Mouse (Mus musculus) right cerebral cortex, adult 18-20 months (tissue): ENCODE data around the gene Ptbp1.
A peak's percentile ranks its signal among the peaks of the same experiment; 100 is the strongest.

Experiments
- DNase-seq: peaks from one replicate; pipeline ENCODE4 v3.0.0; 2022; ENCODE audit warnings: mixed read lengths

Gene Ptbp1

GRCm38 (mm10) chr10:79834769-79835398 is 19.3 kb upstream of the Ptbp1 start:
- peak; percentile 79 for DNase-seq

- DNase-seq: no peak
Measured at GRCm38 (mm10) chr10:79836918-79837317, 17.3 kb upstream of the Ptbp1 start.

GRCm38 (mm10) chr10:79838151-79838550 is 16.1 kb upstream of the Ptbp1 start:
- no peak for DNase-seq

- no peak for DNase-seq
Measured at GRCm38 (mm10) chr10:79840091-79840490, 14.1 kb upstream of the Ptbp1 start.

GRCm38 (mm10) chr10:79840644-79841551 is 13.3 kb upstream of the Ptbp1 start:
- DNase-seq: peak; percentile 85

- DNase-seq: no peak
Measured at GRCm38 (mm10) chr10:79842322-79842721, 11.9 kb upstream of the Ptbp1 start.

- DNase-seq: no peak
Measured at GRCm38 (mm10) chr10:79843476-79843875, 10.8 kb upstream of the Ptbp1 start.

GRCm38 (mm10) chr10:79846553-79846952 is 7.7 kb upstream of the Ptbp1 start:
- no peak for DNase-seq

- no peak for DNase-seq
Measured at GRCm38 (mm10) chr10:79849941-79850628, 4.1 kb upstream of the Ptbp1 start.

- DNase-seq: no peak
Measured at GRCm38 (mm10) chr10:79851653-79852052, 2.6 kb upstream of the Ptbp1 start.

GRCm38 (mm10) chr10:79852107-79852789 is 2.0 kb upstream of the Ptbp1 start:
- DNase-seq: no peak

- DNase-seq: no peak
Measured at GRCm38 (mm10) chr10:79852827-79853226, 1.4 kb upstream of the Ptbp1 start.

- peak; percentile 80 for DNase-seq
Measured at GRCm38 (mm10) chr10:79853392-79853791, 835 bp upstream of the Ptbp1 start.

- DNase-seq: no peak
Measured at GRCm38 (mm10) chr10:79854801-79855541, 744 bp downstream of the Ptbp1 start.

- no peak for DNase-seq
Measured at GRCm38 (mm10) chr10:79855558-79856184, 1.4 kb downstream of the Ptbp1 start.

- DNase-seq: no peak
Measured at GRCm38 (mm10) chr10:79856280-79856679, 2.1 kb downstream of the Ptbp1 start.

- no peak for DNase-seq
Measured at GRCm38 (mm10) chr10:79856704-79857451, 2.7 kb downstream of the Ptbp1 start.

GRCm38 (mm10) chr10:79857452-79857811 is 3.2 kb downstream of the Ptbp1 start:
- DNase-seq: no peak

- no peak for DNase-seq
Measured at GRCm38 (mm10) chr10:79857894-79858293, 3.7 kb downstream of the Ptbp1 start.

- peak; percentile 85 for DNase-seq
Measured at GRCm38 (mm10) chr10:79858416-79859074, 4.3 kb downstream of the Ptbp1 start.
